Mouse (Mus musculus) E14TG2a.4 (cell line): ENCODE data around the gene Smpd3.

Experiments used
- H3K27me3 ChIP-seq: 2 replicates; pipeline ENCODE4 v1.6.1; 2014; ENCODE audit warnings: low read length, control low read depth; ENCODE audit not compliant: insufficient read depth
- H3K36me3 ChIP-seq: 2 replicates; pipeline ENCODE4 v1.6.1; 2014; ENCODE audit warnings: low read length, control low read depth; ENCODE audit not compliant: insufficient read depth
- H3K4me1 ChIP-seq: replicated peaks from 2 replicates; pipeline ENCODE4 v1.6.1; 2014; ENCODE audit warnings: low read depth, low read length, control low read depth
- H3K4me3 ChIP-seq: replicated peaks from 2 replicates; pipeline ENCODE4 v1.5.1; 2014; ENCODE audit warnings: mild to moderate bottlenecking, low read length
- H3K9me3 ChIP-seq: 2 replicates; pipeline ENCODE4 v1.6.1; 2014; ENCODE audit warnings: low read length, control low read depth
- CTCF ChIP-seq: conservative IDR thresholded peaks from 2 replicates; pipeline ENCODE4 v1.5.1; 2014; ENCODE audit warnings: low read length
- NANOG ChIP-seq: IDR thresholded peaks from 2 replicates; pipeline ENCODE4 v1.6.1; 2014; ENCODE audit warnings: borderline replicate concordance, low read length, mixed read lengths
- POU5F1 ChIP-seq: IDR thresholded peaks from 2 replicates; pipeline ENCODE4 v1.6.1; 2014; ENCODE audit warnings: low read length, borderline replicate concordance

The Smpd3 gene

GRCm38 (mm10) chr8:106338741-106339209, 987 bp upstream of the Smpd3 start:
- TF ChIP-seq NANOG (no peak), CTCF (no peak), POU5F1 (no peak)
- Histone ChIP-seq H3K4me3 (peak overlapping the region; percentile 78), H3K27me3 (peaks cover 36% of the 10 kb centered on the region), H3K4me1 (peaks cover 35% of the 10 kb centered on the region), H3K9me3 (no peaks in the 10 kb centered on the region), H3K36me3 (no peaks in the 10 kb centered on the region)

GRCm38 (mm10) chr8:106336561-106336960, 1.2 kb downstream of the Smpd3 start:
- H3K9me3 ChIP-seq, result no peaks in the 10 kb centered on the region

GRCm38 (mm10) chr8:106336031-106336430, 1.8 kb downstream of the Smpd3 start:
- H3K9me3 ChIP-seq, result no peaks in the 10 kb centered on the region
- TF ChIP-seq NANOG, result no peak
- no peak for TF ChIP-seq CTCF
- no peak for TF ChIP-seq POU5F1
- H3K4me1 ChIP-seq, result peaks cover 35% of the 10 kb centered on the region
- H3K4me3 ChIP-seq, result peak overlapping the region; percentile 77
- peaks cover 43% of the 10 kb centered on the region for H3K27me3 ChIP-seq
- no peaks in the 10 kb centered on the region for H3K36me3 ChIP-seq

More at GRCm38 (mm10) chr8:106336561-106336960, 1.2 kb downstream of the Smpd3 start:
- no peaks in the 10 kb centered on the region for H3K36me3 ChIP-seq
- TF ChIP-seq NANOG (no peak), POU5F1 (no peak), CTCF (no peak)
- H3K4me1 ChIP-seq, result peaks cover 35% of the 10 kb centered on the region
- peak overlapping the region; percentile 77 for H3K4me3 ChIP-seq
- peaks cover 43% of the 10 kb centered on the region for H3K27me3 ChIP-seq

- peaks cover 32% of the 10 kb centered on the region for H3K4me1 ChIP-seq
- no peak for TF ChIP-seq POU5F1
- no peak for TF ChIP-seq CTCF
- TF ChIP-seq NANOG, result no peak
- H3K36me3 ChIP-seq, result no peaks in the 10 kb centered on the region
- peaks cover 43% of the 10 kb centered on the region for H3K27me3 ChIP-seq
- no peaks in the 10 kb centered on the region for H3K9me3 ChIP-seq
- H3K4me3 ChIP-seq, result no peak overlapping the region
These were observed 2.6 kb downstream of the Smpd3 start for GRCm38 (mm10) chr8:106335196-106335595.

GRCm38 (mm10) chr8:106333346-106333745, 4.4 kb downstream of the Smpd3 start:
- Histone ChIP-seq H3K27me3 (peaks cover 43% of the 10 kb centered on the region), H3K9me3 (no peaks in the 10 kb centered on the region), H3K36me3 (no peaks in the 10 kb centered on the region), H3K4me3 (no peak overlapping the region), H3K4me1 (peaks cover 15% of the 10 kb centered on the region)
- TF ChIP-seq CTCF (no peak), NANOG (no peak), POU5F1 (no peak)

GRCm38 (mm10) chr8:106332498-106332897, 5.3 kb downstream of the Smpd3 start:
- TF ChIP-seq CTCF, result no peak
- no peak for TF ChIP-seq POU5F1
- no peak for TF ChIP-seq NANOG

GRCm38 (mm10) chr8:106326624-106327023, 11.2 kb downstream of the Smpd3 start:
- Histone ChIP-seq H3K36me3 (no peaks in the 10 kb centered on the region), H3K27me3 (0 out of 2 replicates have a peak, but pooled peaks cover 5% of the 10 kb centered on the region), H3K9me3 (no peaks in the 10 kb centered on the region), H3K4me3 (no peak overlapping the region), H3K4me1 (no peaks in the 10 kb centered on the region)
- TF ChIP-seq CTCF (no peak), POU5F1 (no peak), NANOG (no peak)

More at GRCm38 (mm10) chr8:106332498-106332897, 5.3 kb downstream of the Smpd3 start:
- peaks cover 41% of the 10 kb centered on the region for H3K27me3 ChIP-seq
- H3K36me3 ChIP-seq, result no peaks in the 10 kb centered on the region
- H3K4me1 ChIP-seq, result peaks cover 15% of the 10 kb centered on the region
- H3K9me3 ChIP-seq, result no peaks in the 10 kb centered on the region
- no peak overlapping the region for H3K4me3 ChIP-seq

GRCm38 (mm10) chr8:106321434-106321833, 16.4 kb downstream of the Smpd3 start:
- no peaks in the 10 kb centered on the region for H3K9me3 ChIP-seq
- TF ChIP-seq CTCF (no peak), POU5F1 (no peak), NANOG (no peak)
- 0 out of 2 replicates have a peak, but pooled peaks cover 1% of the 10 kb centered on the region for H3K27me3 ChIP-seq
- no peaks in the 10 kb centered on the region for H3K36me3 ChIP-seq
- H3K4me3 ChIP-seq, result no peak overlapping the region
- no peaks in the 10 kb centered on the region for H3K4me1 ChIP-seq

- H3K4me1 ChIP-seq, result no peaks in the 10 kb centered on the region
- no peaks in the 10 kb centered on the region for H3K27me3 ChIP-seq
- H3K4me3 ChIP-seq, result no peak overlapping the region
- H3K36me3 ChIP-seq, result no peaks in the 10 kb centered on the region
- no peaks in the 10 kb centered on the region for H3K9me3 ChIP-seq
- TF ChIP-seq POU5F1 (no peak), CTCF (no peak), NANOG (no peak)
These were observed 17.8 kb downstream of the Smpd3 start for GRCm38 (mm10) chr8:106320002-106320401.
